Mouse (Mus musculus) brain, embryonic 14.5 days (tissue): ENCODE results near the gene Zfx.

ENCODE experiments used
- CTCF ChIP-seq: fragments of 200-500 bp; IDR thresholded peaks from 2 replicates; pipeline ENCODE4 v1.5.1; 2012; ENCODE audit warnings: inconsistent platforms, mild to moderate bottlenecking, moderate library complexity, borderline replicate concordance; ENCODE audit not compliant: insufficient read depth, insufficient read length; ENCODE audit errors: extremely low read depth
- POLR2A ChIP-seq: fragments of 200-500 bp; IDR thresholded peaks from 2 replicates; pipeline ENCODE4 v1.6.1; 2012; ENCODE audit warnings: mild to moderate bottlenecking, inconsistent platforms, borderline replicate concordance; ENCODE audit not compliant: poor library complexity, insufficient read depth, insufficient read length, severe bottlenecking; ENCODE audit errors: extremely low read depth

DNA sequence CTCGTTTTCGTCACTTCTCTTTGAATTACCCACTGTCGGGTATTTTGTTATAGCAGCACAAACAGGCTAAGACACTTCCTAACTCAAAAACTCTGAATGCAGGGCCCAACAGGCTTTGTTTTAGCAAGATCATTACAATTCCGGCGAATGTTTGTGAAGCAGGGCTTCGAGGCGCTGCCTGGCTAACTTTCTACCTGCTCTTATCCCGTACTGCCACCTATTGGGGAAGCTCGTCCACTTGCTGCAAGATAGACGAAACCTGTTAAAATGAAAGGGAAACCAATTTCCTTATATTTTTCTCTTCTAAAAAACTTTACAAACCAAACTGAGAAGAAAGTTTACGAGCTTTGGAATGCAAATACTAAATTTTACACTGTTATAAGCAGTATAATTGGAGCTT, 90.6 kb downstream of the Zfx start:
- TF ChIP-seq CTCF: peak; percentile 58; the same call in 1 of the 2 replicates
- no peak for TF ChIP-seq POLR2A
